Mouse (Mus musculus): Measurements from ENCODE around the gene Pdk3.

DNA sequence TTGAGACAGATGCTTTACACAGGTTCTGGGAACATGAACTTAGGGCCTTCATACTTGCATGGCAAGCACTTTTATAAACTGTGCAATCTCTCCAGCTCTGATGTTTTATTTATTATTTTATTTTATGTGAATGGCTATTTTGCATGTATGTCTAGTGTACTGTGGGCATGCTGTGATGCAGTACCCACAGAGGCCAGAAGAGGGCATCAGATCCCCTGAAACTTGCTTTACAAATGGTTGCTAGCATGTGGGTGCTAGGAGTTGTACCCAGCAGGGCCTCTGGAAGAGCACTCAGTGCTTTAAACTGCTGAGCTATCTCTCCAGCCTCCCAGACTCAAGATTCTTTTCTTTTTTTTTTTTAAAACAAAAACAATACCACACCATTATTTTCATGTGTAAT lies 38.8 kb downstream of the Pdk3 start:
- TF ChIP-seq CTCF (IDR thresholded peaks at IDR 0.05; ENCODE audit: borderline replicate concordance, extremely low read depth, insufficient read depth, insufficient read length) = peak; percentile 44; the same call in 1 of the 2 replicates
- no peak for TF ChIP-seq POLR2A (IDR thresholded peaks at IDR 0.05; ENCODE audit: borderline replicate concordance, extremely low read depth, insufficient read depth, insufficient read length, poor library complexity, severe bottlenecking)

Measured in brain, embryonic 14.5 days (tissue).